Mouse (Mus musculus): Measurements from ENCODE around the gene Rpgrip1.
"Not testable (repeated sequence)": the region's sequence is repeated elsewhere in the genome, so short reads cannot be mapped to it uniquely, and the experiment has no call there.

Gene Rpgrip1

DNA sequence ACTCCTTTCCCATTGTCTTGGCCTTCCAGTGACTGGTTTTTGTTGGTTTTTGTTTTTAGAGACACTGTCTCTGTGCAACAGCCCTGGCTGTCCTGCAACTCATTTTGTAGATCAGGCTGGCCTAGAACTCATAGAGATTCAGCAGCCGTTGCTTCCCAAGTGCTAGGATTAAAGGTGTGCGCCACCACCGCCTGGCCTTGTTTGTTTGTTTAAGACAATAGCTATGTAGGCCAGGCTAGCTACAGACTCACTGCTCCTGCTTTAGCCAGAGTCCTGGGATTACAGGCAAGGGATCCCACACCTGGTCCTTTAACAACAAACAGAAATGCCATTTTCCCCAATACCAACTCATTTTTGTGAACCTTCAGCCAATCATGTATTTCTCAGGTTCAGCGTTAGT, at the start of gene Rpgrip1:
Gene Rpgrip1 (plus strand): TSS at position 359 of the 400 bp plus-strand sequence.
- DNase-seq (ENCODE audit: low spot score in 2 of 2) = no peak

DNA sequence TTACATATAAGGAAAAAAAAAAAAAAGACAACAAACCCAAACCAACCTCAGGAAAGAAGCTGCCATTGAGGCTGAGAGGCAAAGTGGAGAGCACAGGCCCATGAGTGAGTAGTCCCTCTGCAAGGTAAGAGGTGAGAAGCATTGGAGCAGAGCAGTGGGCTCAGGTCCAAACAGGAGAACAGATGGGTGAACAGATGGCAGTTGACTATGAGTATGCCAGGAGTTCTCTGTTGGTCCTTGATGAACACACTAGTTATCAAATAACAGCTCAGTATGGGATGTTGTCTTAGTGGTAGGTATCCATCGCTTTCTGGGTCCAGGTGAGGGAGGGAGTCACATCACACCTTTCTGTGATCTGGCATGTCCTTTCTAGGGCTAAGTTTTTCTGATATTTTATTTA, 49.7 kb upstream of the Rpgrip1 start:
- DNase-seq (ENCODE audit: low spot score in 2 of 2) = no peak

DNA sequence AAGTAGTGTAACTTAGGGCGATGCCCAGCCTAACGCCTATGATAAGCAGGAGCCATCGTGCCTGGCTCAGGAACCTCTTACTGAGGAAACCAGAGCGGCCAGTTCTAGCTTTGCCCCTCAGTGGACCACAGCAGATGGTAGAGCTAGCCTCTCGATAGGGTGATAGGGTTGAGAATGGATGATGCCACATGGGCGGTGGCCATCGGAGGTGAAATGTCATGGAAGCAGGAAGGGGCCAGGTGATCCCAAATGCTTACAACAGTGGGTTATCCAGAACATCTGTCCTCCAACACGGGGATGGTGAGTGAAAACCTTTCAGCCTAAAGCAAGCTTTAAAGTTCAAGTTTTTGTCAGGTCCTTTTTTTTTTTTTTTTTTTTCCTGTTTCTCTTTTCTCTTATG, 48.7 kb upstream of the Rpgrip1 start:
- no peak for DNase-seq (ENCODE audit: low spot score in 2 of 2)

DNA sequence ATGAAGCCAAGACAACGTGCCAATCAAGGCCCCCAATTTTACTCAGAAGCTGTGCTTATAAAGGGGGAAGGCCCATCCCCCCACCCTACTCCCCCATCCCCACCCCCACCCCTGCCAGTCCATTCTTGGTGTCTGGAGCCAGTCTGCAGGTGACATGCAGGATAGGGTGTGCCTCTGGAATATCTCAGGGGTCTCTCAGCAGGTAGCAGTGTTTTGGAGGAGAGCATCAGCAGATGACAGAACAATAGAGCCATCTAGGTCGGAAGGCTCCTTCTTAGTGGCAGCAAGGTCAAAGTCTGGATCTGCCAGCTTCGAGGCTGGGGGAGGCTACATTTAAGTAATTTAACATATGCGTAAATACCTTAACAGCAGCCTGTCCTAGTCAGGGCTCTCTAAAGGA, 44.4 kb upstream of the Rpgrip1 start:
- DNase-seq (ENCODE audit: low spot score in 2 of 2) = no peak

DNA sequence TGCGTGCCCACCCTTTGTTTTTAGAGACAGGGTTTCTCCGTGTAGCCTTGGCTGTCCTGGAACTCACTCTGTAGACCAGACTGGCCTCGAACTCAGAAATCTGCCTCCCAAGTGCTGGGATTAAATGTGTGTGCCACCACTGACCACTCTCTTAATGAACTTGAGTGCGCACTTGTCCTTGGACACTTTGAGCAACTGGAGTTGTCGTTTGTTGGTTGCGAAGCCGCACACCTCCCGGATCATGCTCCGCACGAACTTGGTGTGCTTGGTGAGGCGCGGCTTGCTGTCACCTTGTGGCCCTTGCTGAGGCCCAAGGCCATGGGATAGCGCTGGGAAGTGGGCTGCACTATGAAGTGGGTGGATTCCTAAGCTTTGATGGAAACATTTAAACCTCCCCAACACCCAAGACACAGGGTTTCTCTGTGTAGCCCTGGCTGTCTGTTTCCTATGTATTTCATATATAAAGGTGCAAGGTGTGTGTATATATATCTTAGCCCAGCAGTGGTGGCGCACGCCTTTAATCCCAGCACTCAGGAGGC, 38.8 kb upstream of the Rpgrip1 start:
- DNase-seq (ENCODE audit: low spot score in 2 of 2) = no peak

DNA sequence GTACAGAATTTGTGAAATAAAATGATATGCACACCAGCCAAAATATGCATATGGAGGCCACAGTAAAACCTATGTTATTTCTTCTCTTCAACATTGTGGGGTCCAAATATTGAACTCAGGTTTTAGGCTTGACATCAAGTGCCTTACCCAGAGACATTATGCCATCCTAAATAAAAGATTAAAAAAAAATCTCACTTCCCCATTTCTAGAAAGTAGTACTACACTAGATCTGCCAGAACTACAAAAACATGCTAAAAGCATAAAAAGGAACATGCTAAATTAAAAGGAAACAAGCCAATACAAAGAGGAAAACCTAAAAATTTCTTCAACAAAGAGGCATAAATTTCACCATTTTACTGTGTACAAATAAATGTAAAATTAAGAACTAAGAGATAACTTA, 27.4 kb upstream of the Rpgrip1 start:
- no peak for DNase-seq (ENCODE audit: low spot score in 2 of 2)

GRCm38 (mm10) chr14:52094533-52094932, 16.0 kb upstream of the Rpgrip1 start:
- no peak for DNase-seq (ENCODE audit: low spot score in 2 of 2)

DNA sequence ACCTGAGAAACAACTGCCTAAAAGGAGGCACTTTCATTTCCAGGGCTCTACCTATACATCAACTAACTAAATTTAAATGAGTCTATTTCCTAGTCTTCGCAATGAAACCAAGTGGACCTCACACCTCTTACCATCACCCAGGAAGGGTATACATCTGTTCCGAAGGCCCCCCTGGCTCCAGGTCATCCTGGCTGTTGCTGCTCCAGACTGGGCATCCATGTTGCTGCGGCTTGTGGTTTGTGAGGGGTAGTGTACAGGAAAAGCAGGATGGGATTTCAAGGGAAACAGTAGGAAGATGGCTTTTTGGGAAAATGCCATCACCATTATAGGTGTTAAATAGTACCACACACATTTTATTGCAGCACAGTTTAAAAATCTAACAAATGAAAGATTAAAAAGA, 13.3 kb upstream of the Rpgrip1 start:
- not testable (repeated sequence) for DNase-seq (ENCODE audit: low spot score in 2 of 2)

DNA sequence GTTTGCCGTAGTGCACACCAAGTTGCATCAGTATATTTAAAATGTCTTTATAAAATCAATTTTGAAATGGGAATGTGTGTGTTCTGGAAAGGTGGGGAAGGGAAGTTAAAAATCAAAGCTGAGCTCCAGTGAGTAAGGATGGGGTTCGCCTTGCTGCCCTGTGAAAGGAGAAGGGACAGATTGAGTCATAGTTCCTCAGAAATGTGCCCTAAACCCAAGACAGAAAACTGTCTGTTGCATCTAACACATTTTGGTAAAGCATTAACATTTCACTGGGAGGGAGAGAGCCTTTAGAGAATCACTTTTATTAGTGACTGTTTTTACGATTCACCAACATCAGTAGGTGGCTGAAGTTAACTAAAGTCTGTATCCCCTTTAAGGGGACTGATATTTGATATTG, 12.1 kb upstream of the Rpgrip1 start:
- DNase-seq (ENCODE audit: low spot score in 2 of 2) = not testable (repeated sequence)

- DNase-seq (ENCODE audit: low spot score in 2 of 2) = no peak
These were observed 10.9 kb upstream of the Rpgrip1 start for GRCm38 (mm10) chr14:52099563-52099962.

GRCm38 (mm10) chr14:52100170-52100960, 10.1 kb upstream of the Rpgrip1 start:
- DNase-seq (ENCODE audit: low spot score in 2 of 2) = no peak

DNA sequence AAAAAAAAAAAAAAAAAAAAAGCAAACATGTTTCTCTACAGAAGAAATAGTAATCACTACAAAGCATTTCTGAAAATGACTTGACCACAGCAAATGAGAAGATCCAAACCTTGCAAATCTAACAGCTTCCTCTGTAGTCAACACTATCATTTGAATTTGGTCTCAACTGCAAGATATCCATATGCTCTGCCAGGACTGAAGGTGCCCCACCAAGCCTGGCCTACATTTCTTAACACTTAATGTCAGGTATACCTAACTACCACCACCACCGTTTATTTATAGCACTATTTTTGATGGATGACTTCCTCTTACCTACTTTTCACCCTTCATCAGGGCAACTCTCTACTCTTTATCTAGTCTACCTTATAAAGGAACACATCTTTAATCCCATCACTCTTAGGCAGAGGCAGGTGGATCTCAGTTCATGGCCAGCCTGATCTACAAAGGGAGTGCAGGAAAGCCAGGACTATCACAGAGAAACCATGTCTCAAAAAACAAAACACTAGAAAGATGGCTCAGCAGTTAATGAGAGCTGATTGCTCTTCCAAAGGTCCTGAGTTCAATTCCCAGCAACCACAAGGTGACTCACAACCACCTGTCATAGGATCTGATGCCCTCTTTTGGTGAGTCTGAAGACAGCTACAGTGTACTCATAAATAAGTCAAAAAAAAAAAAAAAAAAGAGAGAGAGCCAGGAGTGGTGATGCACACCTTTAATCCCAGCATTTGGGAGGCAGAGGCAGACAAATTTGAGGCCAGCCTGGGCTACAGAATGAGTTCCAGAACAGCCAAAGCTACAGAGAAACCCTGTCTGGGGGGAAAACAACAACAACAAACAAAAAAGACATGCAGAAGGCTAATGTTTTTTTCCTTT, 9.0 kb upstream of the Rpgrip1 start:
- DNase-seq (ENCODE audit: low spot score in 2 of 2) = no peak

- DNase-seq (ENCODE audit: low spot score in 2 of 2) = no peak
These were observed 7.0 kb upstream of the Rpgrip1 start for GRCm38 (mm10) chr14:52103474-52103855.

DNA sequence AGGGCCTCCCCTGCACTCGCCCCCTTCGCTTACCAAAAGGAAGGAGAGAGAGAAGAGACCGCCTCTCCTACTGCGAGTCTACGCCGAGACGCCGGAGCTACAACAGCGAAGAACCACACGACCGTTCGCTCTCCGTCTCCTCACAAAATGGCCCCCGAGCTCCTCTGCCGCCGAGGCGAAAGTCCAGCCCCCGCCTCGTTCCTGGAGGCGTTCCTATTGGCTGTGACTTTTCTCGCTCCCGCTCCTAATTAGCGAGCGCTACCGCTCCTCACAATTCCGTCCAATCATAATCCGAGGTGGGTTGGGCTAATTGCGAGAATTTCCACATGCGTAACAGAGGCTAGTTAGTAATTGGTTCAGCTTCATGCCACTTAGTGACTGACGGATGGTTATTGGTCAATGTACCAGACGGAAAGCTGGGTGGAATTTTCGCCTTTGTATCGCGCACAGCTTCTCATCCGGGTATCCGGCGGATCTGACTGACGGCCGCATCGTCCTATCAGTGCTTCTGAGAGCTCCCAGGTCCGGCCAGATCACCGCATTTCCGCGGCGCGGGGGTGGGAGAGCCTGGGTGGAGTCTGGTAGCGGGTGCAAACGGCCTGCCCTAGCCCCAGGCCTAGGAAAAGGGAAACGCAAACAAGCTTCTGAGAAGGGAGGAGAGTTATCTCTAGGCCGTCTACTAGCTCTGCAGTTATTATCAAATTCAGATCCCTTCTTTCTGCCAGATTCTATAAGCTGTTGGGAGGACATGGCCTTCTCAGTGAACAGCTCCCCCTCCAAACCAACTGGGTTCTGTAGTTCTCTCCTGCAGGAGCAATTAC, 6.4 kb upstream of the Rpgrip1 start, which contains the start of gene Hnrnpc:
Gene Hnrnpc (minus strand): TSS at position 173 of the 821 bp plus-strand sequence.
- peak; percentile 100 for DNase-seq (ENCODE audit: low spot score in 2 of 2)

DNA sequence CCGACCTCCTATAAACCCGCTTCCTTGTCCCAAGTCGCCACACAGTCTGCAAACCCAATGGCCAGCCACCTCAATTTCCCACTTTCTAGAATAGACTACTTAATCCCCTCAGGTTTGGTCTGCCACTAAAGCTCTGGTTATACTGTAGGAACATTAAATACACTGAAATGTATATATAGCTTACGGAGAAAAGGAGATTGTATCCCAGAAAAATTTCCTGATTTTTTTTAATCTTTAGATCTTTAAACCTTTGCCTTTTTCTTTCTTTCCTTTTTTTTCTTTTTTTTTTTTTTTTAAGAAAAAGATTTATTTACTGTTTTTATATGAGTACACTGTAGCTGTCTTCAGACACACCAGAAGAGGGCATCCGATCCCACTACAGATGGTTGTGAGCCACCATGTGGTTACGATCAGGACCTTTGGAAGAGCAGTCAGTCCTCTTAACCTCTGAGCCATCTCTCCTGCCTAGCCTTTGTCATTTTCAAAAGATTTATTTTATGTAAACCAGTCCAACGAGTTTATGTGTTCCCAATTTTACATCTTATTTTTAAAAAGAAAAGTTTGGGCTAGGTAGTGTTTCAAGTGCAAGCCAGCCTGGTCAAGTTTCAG, 5.7 kb upstream of the Rpgrip1 start:
- DNase-seq (ENCODE audit: low spot score in 2 of 2) = no peak

GRCm38 (mm10) chr14:52105308-52105707, 5.2 kb upstream of the Rpgrip1 start:
- no peak for DNase-seq (ENCODE audit: low spot score in 2 of 2)

- DNase-seq (ENCODE audit: low spot score in 2 of 2) = peak; percentile 50 to 68
These were observed 3.8 kb upstream of the Rpgrip1 start for GRCm38 (mm10) chr14:52106741-52107140.

DNA sequence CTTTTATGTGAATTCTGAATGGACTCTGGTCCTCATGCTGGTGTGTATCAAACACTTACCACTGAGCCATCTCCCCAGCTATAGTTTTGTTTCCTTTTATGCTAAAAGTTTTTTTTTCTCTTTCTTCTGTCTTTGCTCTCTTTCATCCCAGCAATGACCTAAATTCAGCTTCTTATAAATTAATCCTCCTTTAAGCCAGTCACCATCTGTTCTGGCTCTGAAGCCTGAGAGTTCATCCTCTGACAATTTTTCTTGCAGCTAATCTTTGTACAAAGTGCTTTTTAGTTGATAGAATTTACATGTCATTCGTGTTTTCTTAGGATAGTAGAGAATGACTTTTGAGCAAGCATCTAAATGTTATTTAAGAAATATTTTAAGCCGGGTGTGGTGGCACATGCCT, 2.5 kb upstream of the Rpgrip1 start:
- no peak for DNase-seq (ENCODE audit: low spot score in 2 of 2)

DNA sequence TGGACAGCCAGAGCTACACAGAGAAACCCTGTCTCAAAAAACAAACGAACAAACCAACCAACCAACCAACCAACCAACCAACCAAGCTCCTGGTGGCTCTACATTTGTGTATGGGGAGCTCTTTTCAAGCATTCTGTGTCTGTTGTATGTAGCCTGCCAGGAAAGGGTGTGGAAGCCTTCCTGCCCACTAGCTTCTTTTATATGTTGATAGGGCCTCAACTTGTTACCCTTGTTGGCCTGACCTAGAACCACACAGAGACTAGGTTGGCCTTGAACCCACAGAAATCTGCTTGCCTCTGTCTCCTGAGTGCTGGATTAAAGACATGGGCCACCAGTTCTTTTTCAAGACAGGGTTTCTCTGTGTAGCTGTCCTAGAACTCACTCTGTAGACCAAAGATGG, 3.6 kb downstream of the Rpgrip1 start:
- DNase-seq (ENCODE audit: low spot score in 2 of 2) = no peak

DNA sequence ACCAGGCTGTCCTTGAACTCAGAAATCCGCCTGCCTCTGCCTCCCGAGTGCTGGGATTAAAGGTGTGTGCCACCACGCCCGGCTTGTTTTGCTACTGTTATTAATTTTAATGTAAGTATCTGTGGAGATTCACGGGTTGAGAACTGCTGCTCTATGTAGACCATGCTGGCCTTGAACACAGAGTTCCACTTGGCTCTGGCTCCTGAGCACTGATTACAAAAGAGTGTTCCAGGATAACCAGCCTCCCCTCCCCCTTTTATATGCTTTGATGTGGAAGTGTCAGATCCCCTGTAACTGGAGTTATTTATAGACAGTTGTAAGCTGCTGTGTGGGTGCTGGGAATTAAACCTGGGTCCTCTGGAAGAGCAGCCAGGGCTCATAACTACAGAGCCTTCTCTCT, 6.7 kb downstream of the Rpgrip1 start:
- DNase-seq (ENCODE audit: low spot score in 2 of 2) = no peak

- no peak for DNase-seq (ENCODE audit: low spot score in 2 of 2)
These were observed 7.9 kb downstream of the Rpgrip1 start for GRCm38 (mm10) chr14:52118456-52118822.

Measured in urinary bladder, adult 18-20 months (tissue).